Mouse (Mus musculus): Measurements from ENCODE around the gene Ppm1g.

DNA sequence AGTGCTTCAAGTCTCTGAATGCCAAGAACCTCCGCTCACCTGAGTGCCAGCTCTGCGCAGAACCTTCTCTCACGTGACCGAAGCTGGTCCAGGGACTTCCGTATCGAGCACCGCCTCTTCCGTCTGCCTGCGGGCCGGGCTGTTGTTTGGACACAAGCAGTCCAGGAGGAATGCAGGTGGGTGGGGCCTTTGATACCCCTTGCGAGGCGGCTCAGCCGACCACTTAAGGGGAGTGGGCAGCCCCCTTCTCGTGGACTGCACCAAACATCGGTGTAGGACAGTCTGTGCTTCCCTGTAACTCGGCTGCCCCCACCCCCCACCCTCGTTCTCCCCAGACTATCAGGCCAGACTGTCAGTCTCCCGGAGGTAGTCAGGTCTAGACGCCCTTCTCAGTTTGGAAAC, 66.3 kb downstream of the Ppm1g start, which contains the start of gene Mpv17:
- TF ChIP-seq CTCF (conservative IDR thresholded peaks at IDR 0.05; ENCODE audit: low read length), result no peak
- TF ChIP-seq POU5F1 (IDR thresholded peaks at IDR 0.05; ENCODE audit: borderline replicate concordance, low read length), result no peak
